Mouse (Mus musculus) T-helper 1 cell (primary cell): Measurements from ENCODE around the gene Atp6v0a2.

Experiments used
- in situ Hi-C: fragments of 300-600 bp; cut with MboI, MseI; formaldehyde crosslinking; loops from one replicate; pipeline ENCODE4 v1.15.1; 2025; ENCODE audit warnings: high pct_unique_total_duplicates

Atp6v0a2 gene

DNA sequence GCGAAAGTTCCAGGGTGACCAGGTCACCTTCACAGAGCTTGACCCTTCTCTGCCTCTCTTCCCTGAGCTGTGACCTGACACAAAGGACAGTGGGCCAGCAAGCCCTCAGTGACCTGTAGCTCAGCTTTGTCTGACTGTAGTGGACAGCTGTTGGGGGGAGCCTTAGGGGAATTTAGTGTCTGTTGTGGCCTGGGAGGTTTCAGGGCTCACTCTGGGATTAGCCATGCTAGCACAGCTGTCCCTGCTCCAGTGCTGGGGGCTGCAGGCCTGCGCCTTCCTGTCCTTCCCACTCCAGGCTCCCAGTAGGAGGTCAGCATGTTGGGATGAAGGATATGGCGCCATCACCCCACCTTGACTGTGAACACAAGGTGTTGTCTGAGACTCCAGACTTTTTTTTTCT lies 7.8 kb downstream of the Atp6v0a2 start:
- in situ Hi-C loops = loop anchor here (25.0 kb wide), 2 partner anchors 401 to 501 kb away; no protein-coding TSS in a partner anchor

DNA sequence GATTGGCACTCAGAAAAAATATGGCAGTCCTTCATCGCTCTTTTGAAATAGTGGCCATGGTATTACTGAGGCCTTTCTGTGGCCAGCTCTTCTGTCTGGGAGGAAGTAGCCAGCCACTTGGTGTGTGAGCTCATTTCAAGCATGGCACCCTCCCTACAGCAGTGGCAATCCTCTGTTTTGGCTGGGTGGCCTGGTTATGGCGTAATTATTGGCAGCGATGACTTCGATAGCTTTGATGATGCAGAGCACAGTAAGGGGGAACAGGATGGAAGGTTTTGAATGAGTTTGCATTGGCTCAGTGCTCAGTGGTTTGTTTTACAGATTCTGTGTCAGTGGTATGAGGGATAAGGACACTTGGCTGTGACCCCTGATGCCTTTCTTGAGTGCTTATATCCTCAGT lies 8.3 kb downstream of the Atp6v0a2 start:
- in situ Hi-C loops = loop anchor here (25.0 kb wide), 2 partner anchors 401 to 501 kb away; no protein-coding TSS in a partner anchor

DNA sequence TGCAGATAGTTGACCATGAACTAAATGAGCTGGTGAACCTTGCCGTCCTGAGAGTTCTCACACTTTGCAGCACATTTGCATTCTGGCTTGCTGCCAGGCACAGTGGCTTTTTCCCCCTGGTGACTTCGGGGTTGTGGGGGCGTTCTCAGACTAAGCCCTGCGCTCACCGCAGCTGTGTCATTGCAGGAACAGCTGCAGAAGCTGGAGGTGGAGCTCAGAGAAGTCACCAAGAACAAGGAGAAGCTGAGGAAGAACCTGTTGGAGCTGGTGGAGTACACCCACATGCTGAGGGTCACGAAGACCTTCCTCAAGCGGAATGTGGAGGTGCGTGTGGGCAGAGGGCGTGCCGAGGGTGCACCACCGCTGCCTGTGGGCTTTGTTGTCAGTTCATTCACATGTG lies 8.9 kb downstream of the Atp6v0a2 start:
- in situ Hi-C loops = loop anchor here (25.0 kb wide), 2 partner anchors 400 to 500 kb away; no protein-coding TSS in a partner anchor

DNA sequence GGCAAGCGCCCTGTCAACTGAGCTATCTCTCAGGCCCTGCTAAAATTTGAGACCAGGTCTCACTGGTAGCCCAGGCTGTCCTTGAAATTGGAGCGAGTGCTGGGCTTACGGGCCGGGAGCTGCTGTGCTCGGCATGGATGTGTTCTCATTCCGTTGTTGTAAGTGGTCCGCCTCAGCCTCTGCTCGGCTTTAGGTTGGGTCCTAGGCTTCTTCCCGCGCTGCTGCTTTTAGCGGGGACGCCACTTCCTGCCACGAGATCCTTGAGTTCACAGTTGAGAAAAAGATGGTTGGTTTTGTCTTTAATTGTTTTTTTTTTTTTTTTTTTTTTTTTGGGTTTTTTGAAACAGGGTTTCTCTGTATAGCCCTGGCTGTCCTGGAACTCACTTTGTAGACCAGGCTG lies 9.5 kb downstream of the Atp6v0a2 start:
- in situ Hi-C loops = loop anchor here (25.0 kb wide), 2 partner anchors 399 to 499 kb away; no protein-coding TSS in a partner anchor

DNA sequence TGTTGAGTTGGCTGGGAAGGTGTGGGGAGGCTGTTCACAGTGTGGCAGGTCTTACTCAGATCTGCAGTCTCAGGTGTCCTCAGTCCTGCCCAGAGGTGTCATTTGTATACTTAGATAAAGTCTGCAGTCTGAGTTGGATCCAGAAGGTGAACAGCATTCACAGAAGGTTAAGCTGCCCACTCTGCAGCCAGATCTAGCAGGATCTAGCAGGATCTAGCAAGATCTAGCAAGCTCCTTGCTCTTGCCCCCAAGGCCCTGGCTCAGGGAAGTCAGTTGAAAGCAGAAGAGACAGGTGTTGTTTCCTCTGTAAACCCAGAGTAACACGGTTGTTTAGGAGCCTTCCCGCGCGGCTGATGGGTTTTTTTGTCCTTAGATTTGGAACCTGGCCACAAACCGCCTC lies 85.4 kb downstream of the Atp6v0a2 start:
- in situ Hi-C loops = loop anchor here (5.0 to 10.0 kb wide), 2 partner anchors 66 to 349 kb away; partner anchors contain the start of gene Cdk2ap1

- in situ Hi-C loops = loop anchor here (5.0 to 10.0 kb wide), 2 partner anchors 213 to 350 kb away; partner anchors contain the start of gene Cdk2ap1
Observed at GRCm38 (mm10) chr5:124715135-124715534, 86.8 kb downstream of the Atp6v0a2 start.

DNA sequence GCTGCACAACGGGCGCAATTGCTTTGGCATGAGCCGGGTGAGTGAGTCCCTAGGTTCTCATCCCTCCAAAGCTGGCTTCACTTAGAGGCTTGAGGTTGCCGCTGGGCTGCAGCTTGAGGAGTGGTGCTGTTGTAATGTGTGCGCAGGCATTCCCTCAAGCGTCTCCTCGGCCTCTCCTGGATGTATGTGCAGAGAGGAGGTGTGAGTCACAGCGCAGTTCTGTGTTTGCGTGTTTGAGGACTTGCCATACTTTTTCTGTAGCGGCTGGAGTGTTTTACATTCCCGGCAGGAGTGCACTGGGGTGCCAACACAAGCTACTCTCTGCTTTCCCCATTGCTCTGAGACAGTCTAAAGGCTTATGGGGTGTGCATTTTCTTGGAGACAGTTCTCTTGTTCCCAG lies 89.6 kb downstream of the Atp6v0a2 start:
- in situ Hi-C loops = loop anchor here (5.0 to 10.0 kb wide), 2 partner anchors 216 to 353 kb away; partner anchors contain the start of gene Cdk2ap1

- in situ Hi-C loops = loop anchor here (5.0 to 10.0 kb wide), 2 partner anchors 216 to 354 kb away; partner anchors contain the start of gene Cdk2ap1
Observed at GRCm38 (mm10) chr5:124718396-124718795, 90.0 kb downstream of the Atp6v0a2 start.

- in situ Hi-C loops = no loop called here
Observed at GRCm38 (mm10) chr5:124723125-124723524, 94.7 kb downstream of the Atp6v0a2 start.

DNA sequence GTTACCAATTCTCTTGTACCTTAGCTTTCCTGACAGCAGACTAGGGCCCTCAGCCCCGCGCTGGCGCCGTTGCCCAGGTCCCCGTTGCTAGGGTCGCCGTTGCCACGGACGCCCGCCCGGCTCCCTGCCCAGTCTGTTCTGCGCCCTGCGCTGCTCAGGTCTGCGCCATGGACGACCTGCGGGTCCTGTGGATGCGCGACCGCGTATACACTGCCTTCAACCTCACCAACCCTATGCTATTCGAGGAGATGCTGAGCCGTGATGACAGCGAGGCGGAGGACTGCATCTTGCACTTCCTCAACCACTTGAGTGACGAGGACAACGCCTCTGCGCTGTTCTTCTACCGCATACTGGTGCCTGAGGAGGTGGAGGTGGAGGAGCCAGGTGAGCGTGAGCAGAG lies 96.6 kb downstream of the Atp6v0a2 start, which contains the start of gene Dnah10:
Gene Dnah10 (plus strand): TSS at position 89 of the 400 bp plus-strand sequence.
- in situ Hi-C loops = loop anchor here (5.0 to 25.0 kb wide), 2 partner anchors 123 to 563 kb away; no protein-coding TSS in a partner anchor

DNA sequence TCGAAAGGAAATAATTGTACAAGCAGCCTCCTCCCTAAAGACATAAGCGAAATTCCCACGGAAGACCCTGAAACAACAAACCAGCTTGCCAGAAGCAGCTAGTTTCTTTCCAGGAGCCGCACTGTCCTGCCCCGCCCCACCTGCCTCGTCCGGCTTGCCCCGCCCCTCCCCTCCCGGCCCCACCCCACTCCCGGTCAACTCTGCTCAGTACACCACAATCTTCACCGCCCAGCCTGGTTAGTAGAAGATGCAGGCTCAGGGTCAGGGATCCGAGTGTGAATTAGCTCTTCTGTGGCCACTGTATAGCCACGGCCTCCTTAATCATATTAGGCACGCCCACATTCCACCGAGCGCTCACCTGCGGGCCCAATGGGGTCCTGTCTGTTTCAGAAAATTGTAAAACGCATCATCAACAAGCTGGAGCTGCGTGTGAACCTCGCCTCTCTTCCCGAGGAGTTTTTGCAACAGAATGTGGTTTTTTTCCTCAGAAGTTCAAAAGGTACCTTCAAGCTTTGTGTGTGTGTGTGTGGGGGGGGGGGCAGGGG lies 101.4 kb downstream of the Atp6v0a2 start:
- in situ Hi-C loops = loop anchor here (5.0 to 25.0 kb wide), 2 partner anchors 127 to 567 kb away; no protein-coding TSS in a partner anchor

DNA sequence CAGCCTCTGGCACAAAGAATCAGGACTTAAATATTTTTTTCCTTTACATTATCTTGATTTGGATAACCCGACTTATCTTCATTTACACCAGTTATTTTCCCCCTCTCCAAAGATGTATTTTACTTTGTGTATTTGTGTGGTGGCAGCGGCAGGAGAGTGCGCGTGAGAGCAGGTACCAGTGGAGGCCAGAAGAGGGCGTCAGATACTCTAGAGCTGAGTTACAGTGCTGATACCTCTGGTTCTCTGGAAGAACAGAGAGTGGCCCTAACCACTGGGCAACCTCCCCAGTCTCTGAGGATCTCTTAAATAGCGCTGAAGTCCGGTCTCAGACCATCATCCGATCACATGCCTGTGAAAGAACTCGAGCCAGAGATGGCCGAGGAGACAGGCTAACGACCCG lies 105.6 kb downstream of the Atp6v0a2 start:
- in situ Hi-C loops = loop anchor here (25.0 kb wide), 1 partner anchor 572 kb away; no protein-coding TSS in a partner anchor

DNA sequence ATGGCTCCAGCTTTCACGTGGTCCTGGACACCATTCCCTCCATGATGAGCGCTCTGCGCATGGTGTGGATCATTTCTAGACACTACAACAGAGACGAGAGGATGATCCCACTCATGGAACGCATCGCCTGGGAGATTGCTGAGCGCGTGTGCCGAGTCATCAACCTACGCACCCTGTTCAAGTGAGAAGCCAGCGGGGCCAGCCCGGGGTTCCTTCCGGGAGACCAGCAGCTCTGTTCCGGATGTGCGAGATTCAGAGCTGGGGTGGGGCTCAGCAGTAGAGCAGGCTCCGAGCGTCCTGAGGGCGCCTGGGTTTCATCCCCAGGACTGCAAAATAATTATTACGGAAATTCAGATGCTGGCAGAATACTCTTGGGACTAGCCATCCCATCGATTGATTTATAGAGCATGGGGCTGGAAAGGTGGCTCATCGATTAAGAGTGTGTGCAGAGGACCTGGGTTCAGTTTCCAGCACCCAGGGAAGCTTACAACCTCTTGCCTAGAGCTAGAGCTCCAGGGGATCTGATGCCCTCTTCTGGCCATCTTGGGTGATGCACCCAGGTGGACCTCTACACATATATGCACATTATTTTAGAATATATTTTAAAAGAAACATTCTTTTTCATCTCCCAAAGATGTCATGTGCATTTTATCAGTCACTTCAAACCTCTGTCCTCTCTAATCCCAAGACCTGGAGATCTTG lies 113.7 kb downstream of the Atp6v0a2 start:
- in situ Hi-C loops = loop anchor here (25.0 kb wide), 1 partner anchor 580 kb away; no protein-coding TSS in a partner anchor

DNA sequence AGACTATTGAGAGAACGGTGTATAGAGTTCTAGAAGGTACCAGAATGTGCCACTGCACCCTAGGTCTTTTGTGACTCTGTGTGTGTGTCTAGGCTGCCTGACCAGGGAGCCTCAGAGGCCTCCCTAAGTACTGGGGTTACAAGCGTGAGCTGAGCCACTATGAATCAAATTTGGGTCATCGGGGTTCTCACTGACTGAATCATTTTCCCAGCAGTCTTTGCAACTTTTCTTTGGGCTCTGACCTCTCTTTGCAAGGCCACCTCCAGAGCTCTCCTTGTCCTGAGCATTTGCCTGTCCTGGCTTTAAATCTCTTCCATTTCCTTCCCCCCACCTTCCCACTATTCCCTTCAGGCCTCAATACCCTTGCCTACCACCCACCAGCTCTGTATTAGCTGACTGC lies 115.5 kb downstream of the Atp6v0a2 start:
- in situ Hi-C loops = loop anchor here (25.0 kb wide), 1 partner anchor 582 kb away; no protein-coding TSS in a partner anchor

- in situ Hi-C loops = loop anchor here (25.0 kb wide), 1 partner anchor 584 kb away; no protein-coding TSS in a partner anchor
Observed at GRCm38 (mm10) chr5:124746220-124746619, 117.8 kb downstream of the Atp6v0a2 start.

DNA sequence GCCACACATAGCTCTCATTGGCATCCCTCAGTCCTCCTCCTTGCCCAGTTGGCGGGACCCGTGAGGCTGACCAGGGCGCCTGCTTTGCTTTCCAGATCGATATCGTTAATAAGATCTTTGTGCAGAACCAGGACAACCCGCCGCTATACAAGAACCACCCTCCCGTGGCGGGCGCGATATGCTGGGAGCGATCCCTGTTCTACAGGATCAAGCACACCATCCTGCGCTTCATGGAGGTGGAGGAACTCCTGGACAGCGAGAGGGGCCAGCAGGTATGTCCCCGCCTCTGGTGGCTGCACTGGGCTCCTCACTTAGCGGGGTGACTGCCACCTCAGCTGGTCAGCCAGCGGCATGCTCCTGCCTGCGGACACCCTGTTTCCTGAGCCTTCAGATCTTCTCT lies 119.9 kb downstream of the Atp6v0a2 start:
- in situ Hi-C loops = loop anchor here (25.0 kb wide), 1 partner anchor 586 kb away; no protein-coding TSS in a partner anchor

DNA sequence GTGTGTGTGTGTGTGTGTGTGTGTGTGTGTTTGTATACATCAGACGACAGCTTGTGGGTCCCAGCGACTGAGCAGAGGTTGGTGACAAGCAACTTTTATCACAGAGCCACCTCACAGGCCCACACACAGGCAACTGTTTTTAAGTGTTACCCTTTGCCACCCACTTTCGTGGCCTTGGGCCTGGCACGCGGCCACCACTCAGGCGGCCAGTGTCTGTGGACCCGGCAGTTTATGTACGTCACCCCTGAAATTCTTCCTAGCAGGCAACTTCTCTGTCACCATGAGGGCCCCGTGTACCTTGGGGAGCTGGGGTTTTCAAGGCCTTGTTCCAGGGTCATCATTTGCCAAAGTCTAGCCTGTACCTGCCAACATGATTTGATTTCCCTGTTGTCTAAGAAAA lies 123.3 kb downstream of the Atp6v0a2 start:
- in situ Hi-C loops = no loop called here

GRCm38 (mm10) chr5:124761011-124761410 lies 132.6 kb downstream of the Atp6v0a2 start:
- in situ Hi-C loops = no loop called here

DNA sequence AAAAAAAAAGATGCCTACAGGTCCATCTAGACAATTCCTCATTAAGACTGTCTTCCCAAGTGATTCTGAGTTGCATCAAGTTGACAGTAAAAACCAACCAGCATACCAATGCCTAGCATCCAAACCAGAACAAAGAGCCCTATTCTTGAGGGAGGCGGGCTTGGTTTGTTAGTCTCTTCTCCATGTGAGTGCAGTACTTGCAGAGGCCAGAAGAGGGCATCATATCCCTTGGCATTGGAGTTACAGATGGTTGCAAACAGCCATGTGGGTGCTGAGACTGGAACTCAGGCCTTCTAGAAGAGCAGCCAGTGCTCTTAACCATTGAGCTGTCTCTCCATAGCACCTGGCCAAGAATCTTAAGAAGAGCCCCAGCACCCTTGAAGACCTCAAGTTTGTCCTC lies 133.4 kb downstream of the Atp6v0a2 start:
- in situ Hi-C loops = no loop called here
